In genomic region chr10:3496791-3497190, GRCm38 (mm10) we compare ENCODE assay signal across 28 mouse cellular contexts. TPM values are rescaled to one million over a fixed set of nuclear protein-coding genes. Genes with fewer than 3 reads are reported as not detected.
DNase-seq lines count a peak whose midpoint lies in the region; ATAC-seq and TF ChIP-seq lines count a peak whose summit lies in the region.
"Had no signal": no experiment of that assay in that cellular context is flagged by ENCODE, and none has a peak within 500 bp of the region (broad histone marks: within the 10 kb centered on the region; RNA-seq: fewer than 3 reads in every experiment).

No protein-coding gene starts in this region.

- H3K4me2 ChIP-seq in hindbrain, embryonic 14.5 days (replicated peaks) = no peak overlapping the region
- H3K4me2 ChIP-seq in hindbrain, embryonic 12.5 days (replicated peaks) = no peak overlapping the region
- no peak overlapping the region for H3K4me2 ChIP-seq in midbrain, embryonic 16.5 days (ENCODE audit: low read length)
- H3K4me2 ChIP-seq in midbrain, embryonic 13.5 days (replicated peaks) = no peak overlapping the region
- H3K4me2 ChIP-seq in hindbrain, postnatal 0 days (ENCODE audit: low read depth, low read length) = no peak overlapping the region
- H3K4me2 ChIP-seq: embryonic facial prominence, embryonic 12.5 days; intestine, embryonic 15.5 days; stomach, embryonic 15.5 days had no signal

- DNase-seq in cerebellum, postnatal 14 days = peak; percentile 35 to 42
- no peak for DNase-seq in cerebellum, adult 11 months
- no peak for DNase-seq in hindbrain, embryonic 14.5 days (ENCODE audit: low spot score)
- DNase-seq in hindbrain, postnatal 0 days (ENCODE audit: low spot score) = peak; percentile 69
- DNase-seq in adrenal gland, adult 2 months = no peak
- DNase-seq: adrenal gland, postnatal 36 days; cerebellum, adult 9-10 months; gastrocnemius, postnatal 10 days; heart, adult 18-20 months; heart, postnatal 36 days; kidney, adult 9 months; left cerebral cortex, postnatal 4 days; liver; lung, postnatal 10 days had no signal

- WGBS in hindbrain, embryonic 14.5 days = 70% methylated on average over 2 of the region's 2 CpGs
- WGBS in hindbrain, embryonic 12.5 days = 81% methylated on average over 2 of the region's 2 CpGs
- WGBS in midbrain, embryonic 16.5 days = 64% methylated on average over 2 of the region's 2 CpGs
- WGBS in midbrain, embryonic 13.5 days = 78% methylated on average over 2 of the region's 2 CpGs
- 31% methylated on average over 2 of the region's 2 CpGs for WGBS in hindbrain, postnatal 0 days

- no peaks in the 10 kb centered on the region for H3K4me1 ChIP-seq in hindbrain, embryonic 14.5 days (replicated peaks; ENCODE audit: control insufficient read depth, insufficient read depth, low read length)
- no peaks in the 10 kb centered on the region for H3K4me1 ChIP-seq in hindbrain, embryonic 12.5 days
- H3K4me1 ChIP-seq in midbrain, embryonic 16.5 days (ENCODE audit: control insufficient read depth, insufficient read depth, low read length) = no peaks in the 10 kb centered on the region
- H3K4me1 ChIP-seq in midbrain, embryonic 13.5 days (replicated peaks) = no peaks in the 10 kb centered on the region
- no peaks in the 10 kb centered on the region; the same call in 1 of the 2 replicates for H3K4me1 ChIP-seq in hindbrain, postnatal 0 days (ENCODE audit: insufficient read depth, low read length)
- H3K4me1 ChIP-seq: embryonic facial prominence, embryonic 12.5 days; intestine, embryonic 15.5 days; stomach, embryonic 15.5 days had no signal

- H3K27me3 ChIP-seq in hindbrain, embryonic 14.5 days (ENCODE audit: control insufficient read depth, insufficient read depth, low read length) = no peaks in the 10 kb centered on the region
- no peaks in the 10 kb centered on the region for H3K27me3 ChIP-seq in hindbrain, embryonic 12.5 days
- H3K27me3 ChIP-seq in midbrain, embryonic 16.5 days (ENCODE audit: control insufficient read depth, insufficient read depth, low read depth, low read length) = no peaks in the 10 kb centered on the region
- no peaks in the 10 kb centered on the region for H3K27me3 ChIP-seq in midbrain, embryonic 13.5 days
- H3K27me3 ChIP-seq in hindbrain, postnatal 0 days (ENCODE audit: insufficient read depth, low read length) = no peaks in the 10 kb centered on the region
- H3K27me3 ChIP-seq: embryonic facial prominence, embryonic 12.5 days; intestine, embryonic 15.5 days; stomach, embryonic 15.5 days had no signal

- no peaks in the 10 kb centered on the region for H3K36me3 ChIP-seq in hindbrain, embryonic 14.5 days (replicated peaks; ENCODE audit: control insufficient read depth, insufficient read depth)
- no peaks in the 10 kb centered on the region for H3K36me3 ChIP-seq in hindbrain, embryonic 12.5 days
- H3K36me3 ChIP-seq in midbrain, embryonic 16.5 days (ENCODE audit: control insufficient read depth, insufficient read depth, low read length) = no peaks in the 10 kb centered on the region
- no peaks in the 10 kb centered on the region for H3K36me3 ChIP-seq in midbrain, embryonic 13.5 days
- no peaks in the 10 kb centered on the region for H3K36me3 ChIP-seq in hindbrain, postnatal 0 days (ENCODE audit: insufficient read depth, low read length)
- H3K36me3 ChIP-seq: embryonic facial prominence, embryonic 12.5 days; intestine, embryonic 15.5 days; stomach, embryonic 15.5 days had no signal

- no peak overlapping the region for H3K27ac ChIP-seq in hindbrain, embryonic 14.5 days
- H3K27ac ChIP-seq in hindbrain, embryonic 12.5 days = no peak overlapping the region
- no peak overlapping the region for H3K27ac ChIP-seq in midbrain, embryonic 16.5 days (ENCODE audit: low read length)
- H3K27ac ChIP-seq in midbrain, embryonic 13.5 days = no peak overlapping the region
- H3K27ac ChIP-seq in hindbrain, postnatal 0 days = no peak overlapping the region
- H3K27ac ChIP-seq: embryonic facial prominence, embryonic 12.5 days; intestine, embryonic 15.5 days; stomach, embryonic 15.5 days had no signal

- peak; percentile 71; the same call in 1 of the 2 replicates for ATAC-seq in hindbrain, embryonic 14.5 days (ENCODE audit: low FRiP score)
- no peak for ATAC-seq in hindbrain, embryonic 12.5 days (ENCODE audit: low FRiP score)
- 0 out of 2 replicates have a peak, but pooled peaks have one; percentile 50 for ATAC-seq in midbrain, embryonic 16.5 days
- ATAC-seq in midbrain, embryonic 13.5 days = no peak
- ATAC-seq in hindbrain, postnatal 0 days = 0 out of 2 replicates have a peak, but pooled peaks have one; percentile 27
- ATAC-seq: activated CD4-positive, CD25-positive, alpha-beta regulatory T cell, adult 4 months; CD4-positive, CD25-positive, alpha-beta regulatory T cell, adult 4 months; intestine, embryonic 15.5 days had no signal

- no peak overlapping the region for H3K4me3 ChIP-seq in hindbrain, embryonic 14.5 days (replicated peaks; ENCODE audit: low read length)
- H3K4me3 ChIP-seq in hindbrain, embryonic 12.5 days = no peak overlapping the region
- no peak overlapping the region for H3K4me3 ChIP-seq in midbrain, embryonic 16.5 days (ENCODE audit: low read depth, low read length)
- no peak overlapping the region for H3K4me3 ChIP-seq in midbrain, embryonic 13.5 days (replicated peaks)
- H3K4me3 ChIP-seq in hindbrain, postnatal 0 days (ENCODE audit: low read length) = no peak overlapping the region
- H3K4me3 ChIP-seq: embryonic facial prominence, embryonic 12.5 days; erythroblast, embryonic 14.5 days; intestine, embryonic 15.5 days; stomach, embryonic 15.5 days had no signal

- H3K9ac ChIP-seq in hindbrain, embryonic 14.5 days = no peak overlapping the region
- no peak overlapping the region for H3K9ac ChIP-seq in hindbrain, embryonic 12.5 days
- no peak overlapping the region for H3K9ac ChIP-seq in midbrain, embryonic 16.5 days (ENCODE audit: low read depth, low read length)
- no peak overlapping the region for H3K9ac ChIP-seq in midbrain, embryonic 13.5 days (replicated peaks)
- no peak overlapping the region for H3K9ac ChIP-seq in hindbrain, postnatal 0 days (replicated peaks; ENCODE audit: low read length)
- H3K9ac ChIP-seq: embryonic facial prominence, embryonic 12.5 days; intestine, embryonic 15.5 days; stomach, embryonic 15.5 days had no signal

- TF ChIP-seq CTCF in hindbrain, postnatal 0 days (IDR thresholded peaks at IDR 0.05; ENCODE audit: low read depth) = no peak

- no peaks in the 10 kb centered on the region for H3K9me3 ChIP-seq in hindbrain, embryonic 14.5 days (ENCODE audit: control insufficient read depth, low read length)
- H3K9me3 ChIP-seq in hindbrain, embryonic 12.5 days (replicated peaks) = no peaks in the 10 kb centered on the region
- 0 out of 2 replicates have a peak, but pooled peaks cover 2% of the 10 kb centered on the region for H3K9me3 ChIP-seq in midbrain, embryonic 16.5 days (replicated peaks; ENCODE audit: control insufficient read depth, low read length, poor library complexity, severe bottlenecking)
- no peaks in the 10 kb centered on the region for H3K9me3 ChIP-seq in midbrain, embryonic 13.5 days
- H3K9me3 ChIP-seq in hindbrain, postnatal 0 days (ENCODE audit: low read length) = no peaks in the 10 kb centered on the region
- H3K9me3 ChIP-seq: embryonic facial prominence, embryonic 12.5 days; intestine, embryonic 15.5 days; stomach, embryonic 15.5 days had no signal

RNA-seq across cellular contexts. Expression of gene Iyd, which starts 43.2 kb away (rescaled TPM):
- 0.32 and 0.77 TPM in 2 replicates for polyA plus RNA-seq in hindbrain, embryonic 14.5 days (2014; fragmentation: Nextera tagmentation; extraction: Ambion mirVana)
- polyA plus RNA-seq in hindbrain, embryonic 12.5 days (2016; fragmentation: Nextera tagmentation; extraction: Ambion mirVana) = 0.23 TPM in 1 of 2 replicates, not detected in the other
- polyA plus RNA-seq in midbrain, embryonic 16.5 days (2015; fragmentation: Nextera tagmentation; extraction: Ambion mirVana) = 0.59 and 0.60 TPM in 2 replicates
- 0.44 TPM in 1 of 2 replicates, not detected in the other for polyA plus RNA-seq in midbrain, embryonic 13.5 days (2015; fragmentation: Nextera tagmentation; extraction: Ambion mirVana)
- 0.32 and 0.47 TPM in 2 replicates for total RNA-seq in hindbrain, postnatal 0 days (2014; rRNA removed)
- polyA plus RNA-seq in hindbrain, postnatal 0 days (2015; fragmentation: Nextera tagmentation; extraction: Ambion mirVana) = 0.76 and 0.81 TPM in 2 replicates
- total RNA-seq in adrenal gland, adult 2 months (2021) = 1 to 10 TPM in 1 of 2 experiments, under 1 TPM in 1; 0.59 to 1.3 TPM
- polyA plus RNA-seq in adrenal gland, adult 2 months (2012; rRNA removed) = 0.06 and 0.10 TPM in 2 replicates
- total RNA-seq: adrenal gland, postnatal 36 days; ES-E14; heart, adult 18-20 months; heart, postnatal 36 days; left cerebral cortex, adult 18-20 months; megakaryocyte progenitor cell, adult 5-6 weeks; monocyte, adult 5-6 weeks had no signal
- polyA plus RNA-seq: activated CD4-positive, CD25-positive, alpha-beta regulatory T cell, adult 4 months; CD4-positive, CD25-positive, alpha-beta regulatory T cell, adult 4 months; erythroblast, embryonic 14.5 days; neural tube, embryonic 11.5 days had no signal

Comparison
In these comparisons a context has a peak if more than half of its experiments do, and no peak if none do; other contexts are left out.
1. DNase-seq: peak in cerebellum, postnatal 14 days (2 of 2) and hindbrain, postnatal 0 days (single experiment); none in cerebellum, adult 11 months (single experiment), hindbrain, embryonic 14.5 days (single experiment) and adrenal gland, adult 2 months (single experiment).
2. ATAC-seq: peak in hindbrain, embryonic 14.5 days (single experiment), midbrain, embryonic 16.5 days (single experiment) and hindbrain, postnatal 0 days (single experiment); none in hindbrain, embryonic 12.5 days (single experiment) and midbrain, embryonic 13.5 days (single experiment).